In genomic region chr5:127993460-127993859, GRCm38 (mm10) we compare ENCODE assay signal across 35 mouse cellular contexts.
"Had no signal": no experiment of that assay in that cellular context is flagged by ENCODE, and none has a peak within 500 bp of the region (broad histone marks: within the 10 kb centered on the region; RNA-seq: fewer than 3 reads in every experiment).

No protein-coding gene starts in this region.

- H3K4me2 ChIP-seq: heart, embryonic 11.5 days; heart, embryonic 12.5 days; heart, embryonic 13.5 days; heart, embryonic 15.5 days; hindbrain, embryonic 12.5 days; hindbrain, embryonic 13.5 days; hindbrain, embryonic 14.5 days; hindbrain, embryonic 15.5 days; intestine, embryonic 15.5 days; kidney, embryonic 15.5 days had no signal

- H3K4me3 ChIP-seq: heart, embryonic 10.5 days; heart, embryonic 12.5 days; heart, embryonic 13.5 days; heart, embryonic 15.5 days; hindbrain, embryonic 10.5 days; hindbrain, embryonic 12.5 days; hindbrain, embryonic 13.5 days; hindbrain, embryonic 15.5 days; intestine, embryonic 15.5 days; kidney, embryonic 15.5 days; layer of hippocampus, adult 2 months had no signal

- H3K4me1 ChIP-seq: heart, embryonic 10.5 days; heart, embryonic 12.5 days; heart, embryonic 13.5 days; heart, embryonic 15.5 days; hindbrain, embryonic 10.5 days; hindbrain, embryonic 12.5 days; hindbrain, embryonic 13.5 days; hindbrain, embryonic 15.5 days; intestine, embryonic 15.5 days; kidney, embryonic 15.5 days had no signal

- H3K9me3 ChIP-seq: heart, embryonic 10.5 days; heart, embryonic 12.5 days; heart, embryonic 13.5 days; heart, embryonic 15.5 days; hindbrain, embryonic 10.5 days; hindbrain, embryonic 12.5 days; hindbrain, embryonic 13.5 days; hindbrain, embryonic 15.5 days; intestine, embryonic 15.5 days; kidney, embryonic 15.5 days had no signal

- H3K9ac ChIP-seq: heart, embryonic 12.5 days; heart, embryonic 13.5 days; heart, embryonic 15.5 days; hindbrain, embryonic 12.5 days; hindbrain, embryonic 13.5 days; hindbrain, embryonic 14.5 days; hindbrain, embryonic 15.5 days; intestine, embryonic 15.5 days; kidney, embryonic 15.5 days had no signal

- H3K27ac ChIP-seq: heart, embryonic 10.5 days; heart, embryonic 13.5 days; heart, embryonic 15.5 days; hindbrain, embryonic 10.5 days; hindbrain, embryonic 12.5 days; hindbrain, embryonic 13.5 days; hindbrain, embryonic 14.5 days; hindbrain, embryonic 15.5 days; hindbrain, postnatal 0 days; intestine, embryonic 15.5 days; kidney, embryonic 15.5 days; kidney, postnatal 0 days; layer of hippocampus, adult 2 months had no signal

- DNase-seq: heart, postnatal 10 days; heart, postnatal 14 days; heart, postnatal 36 days; heart, postnatal 4 days; kidney, adult 11 months; kidney, adult 18-20 months; kidney, adult 2 months; kidney, adult 8-10 months; kidney, adult 9 months; kidney, postnatal 10 days; kidney, postnatal 14 days; kidney, postnatal 25 days; kidney, postnatal 36 days; kidney, postnatal 4 days; layer of hippocampus, adult 9-11 months; layer of hippocampus, postnatal 36 days had no signal

- H3K27me3 ChIP-seq: heart, embryonic 12.5 days; heart, embryonic 13.5 days; heart, embryonic 15.5 days; hindbrain, embryonic 12.5 days; hindbrain, embryonic 13.5 days; hindbrain, embryonic 15.5 days; intestine, embryonic 15.5 days; kidney, embryonic 15.5 days had no signal

- ATAC-seq: hindbrain, embryonic 16.5 days; hindbrain, postnatal 0 days; inflammation-experienced regulatory T-cells, adult 6 months; intestine, embryonic 15.5 days; intestine, embryonic 16.5 days; intestine, postnatal 0 days had no signal

- H3K36me3 ChIP-seq: heart, embryonic 10.5 days; heart, embryonic 12.5 days; heart, embryonic 13.5 days; heart, embryonic 15.5 days; hindbrain, embryonic 10.5 days; hindbrain, embryonic 12.5 days; hindbrain, embryonic 13.5 days; hindbrain, embryonic 15.5 days; intestine, embryonic 15.5 days; kidney, embryonic 15.5 days had no signal
